Mouse (Mus musculus): ENCODE data around the gene App. TPM values are rescaled to one million over a fixed set of nuclear protein-coding genes. Genes with fewer than 3 reads are reported as not detected.

Gene App
- total and polyA plus RNA-seq, 2 experiments from 2014 or later: 433 to 493 TPM

- no peaks in the 10 kb centered on the region for H3K27me3 ChIP-seq (ENCODE audit: insufficient read depth, low read length)
- H3K9ac ChIP-seq: no peak overlapping the region
- peaks cover 5% of the 10 kb centered on the region; the same call in 1 of the 2 replicates for H3K36me3 ChIP-seq (ENCODE audit: insufficient read depth)
- no peak overlapping the region for H3K4me2 ChIP-seq (ENCODE audit: low read depth)
- H3K27ac ChIP-seq (ENCODE audit: low read depth, low read length): no peak overlapping the region
- no peak for TF ChIP-seq CTCF (IDR thresholded peaks at IDR 0.05; ENCODE audit: low read depth)
- H3K4me3 ChIP-seq (ENCODE audit: low read depth, low read length): no peak overlapping the region
- DNase-seq (no peak), ATAC-seq (no peak)
- 88% methylated on average over 8 of the region's 8 CpGs for WGBS
- H3K9me3 ChIP-seq (ENCODE audit: low read length): no peaks in the 10 kb centered on the region
- peaks cover 3% of the 10 kb centered on the region; the same call in 1 of the 2 replicates for H3K4me1 ChIP-seq (ENCODE audit: insufficient read depth)
Measured at GRCm38 (mm10) chr16:85038731-85039130, 134.8 kb downstream of the App start.

- 65% methylated on average over 10 of the region's 10 CpGs for WGBS
- Histone ChIP-seq H3K36me3 (ENCODE audit: insufficient read depth) (peaks cover under 1% of the 10 kb centered on the region; the same call in 1 of the 2 replicates), H3K4me3 (ENCODE audit: low read depth, low read length) (no peak overlapping the region), H3K4me1 (ENCODE audit: insufficient read depth) (peaks cover 3% of the 10 kb centered on the region; the same call in 1 of the 2 replicates), H3K27me3 (ENCODE audit: insufficient read depth, low read length) (no peaks in the 10 kb centered on the region), H3K9ac (no peak overlapping the region), H3K27ac (ENCODE audit: low read depth, low read length) (peak overlapping the region; percentile 54; the same call in 1 of the 2 replicates), H3K9me3 (ENCODE audit: low read length) (no peaks in the 10 kb centered on the region), H3K4me2 (ENCODE audit: low read depth) (no peak overlapping the region)
- no peak for TF ChIP-seq CTCF (IDR thresholded peaks at IDR 0.05; ENCODE audit: low read depth)
- peak; percentile 38 for DNase-seq
- ATAC-seq: peak; percentile 63
Measured at GRCm38 (mm10) chr16:85037969-85038644, 135.5 kb downstream of the App start.

- H3K9ac ChIP-seq: no peak overlapping the region
- H3K27me3 ChIP-seq (ENCODE audit: insufficient read depth, low read length): no peaks in the 10 kb centered on the region
- peaks cover 3% of the 10 kb centered on the region; the same call in 1 of the 2 replicates for H3K4me1 ChIP-seq (ENCODE audit: insufficient read depth)
- ATAC-seq (peak; percentile 45; the same call in 1 of the 2 replicates), DNase-seq (no peak)
- H3K4me3 ChIP-seq (ENCODE audit: low read depth, low read length): no peak overlapping the region
- H3K4me2 ChIP-seq (ENCODE audit: low read depth): no peak overlapping the region
- H3K27ac ChIP-seq (ENCODE audit: low read depth, low read length): no peak overlapping the region
- peaks cover 6% of the 10 kb centered on the region; the same call in 1 of the 2 replicates for H3K36me3 ChIP-seq (ENCODE audit: insufficient read depth)
- H3K9me3 ChIP-seq (ENCODE audit: low read length): no peaks in the 10 kb centered on the region
- 84% methylated on average over 5 of the region's 5 CpGs for WGBS
- TF ChIP-seq CTCF (IDR thresholded peaks at IDR 0.05; ENCODE audit: low read depth): no peak
Measured at GRCm38 (mm10) chr16:85035815-85036214, 137.8 kb downstream of the App start.

- WGBS: 85% methylated on average over 5 of the region's 5 CpGs
- no peak for ATAC-seq
Measured at GRCm38 (mm10) chr16:85033747-85034146, 139.8 kb downstream of the App start.

GRCm38 (mm10) chr16:85030810-85031209 is 142.8 kb downstream of the App start:
- ATAC-seq: peak; percentile 56; the same call in 1 of the 2 replicates
- H3K9ac ChIP-seq: no peak overlapping the region
- H3K4me2 ChIP-seq (ENCODE audit: low read depth): no peak overlapping the region
- no peaks in the 10 kb centered on the region for H3K27me3 ChIP-seq (ENCODE audit: insufficient read depth, low read length)
- no peak overlapping the region for H3K27ac ChIP-seq (ENCODE audit: low read depth, low read length)
- peak; percentile 11 for DNase-seq
- H3K36me3 ChIP-seq (ENCODE audit: insufficient read depth): peaks cover 22% of the 10 kb centered on the region
- no peak for TF ChIP-seq CTCF (IDR thresholded peaks at IDR 0.05; ENCODE audit: low read depth)
- no peaks in the 10 kb centered on the region for H3K9me3 ChIP-seq (ENCODE audit: low read length)
- H3K4me1 ChIP-seq (ENCODE audit: insufficient read depth): no peaks in the 10 kb centered on the region
- H3K4me3 ChIP-seq (ENCODE audit: low read depth, low read length): no peak overlapping the region
- 72% methylated on average over 12 of the region's 12 CpGs for WGBS

More at GRCm38 (mm10) chr16:85033747-85034146, 139.8 kb downstream of the App start:
- Histone ChIP-seq H3K9me3 (ENCODE audit: low read length) (no peaks in the 10 kb centered on the region), H3K27me3 (ENCODE audit: insufficient read depth, low read length) (no peaks in the 10 kb centered on the region), H3K4me1 (ENCODE audit: insufficient read depth) (peaks cover 3% of the 10 kb centered on the region; the same call in 1 of the 2 replicates), H3K4me3 (ENCODE audit: low read depth, low read length) (no peak overlapping the region), H3K4me2 (ENCODE audit: low read depth) (no peak overlapping the region), H3K27ac (ENCODE audit: low read depth, low read length) (no peak overlapping the region), H3K36me3 (ENCODE audit: insufficient read depth) (peaks cover 18% of the 10 kb centered on the region), H3K9ac (no peak overlapping the region)
- DNase-seq: no peak
- no peak for TF ChIP-seq CTCF (IDR thresholded peaks at IDR 0.05; ENCODE audit: low read depth)

GRCm38 (mm10) chr16:85028396-85028795 is 145.2 kb downstream of the App start:
- no peak overlapping the region for H3K27ac ChIP-seq (ENCODE audit: low read depth, low read length)
- no peak overlapping the region for H3K9ac ChIP-seq
- H3K27me3 ChIP-seq (ENCODE audit: insufficient read depth, low read length): no peaks in the 10 kb centered on the region
- no peak overlapping the region for H3K4me2 ChIP-seq (ENCODE audit: low read depth)
- DNase-seq (no peak), ATAC-seq (no peak)
- no peak overlapping the region for H3K4me3 ChIP-seq (ENCODE audit: low read depth, low read length)
- TF ChIP-seq CTCF (IDR thresholded peaks at IDR 0.05; ENCODE audit: low read depth): no peak
- H3K36me3 ChIP-seq (ENCODE audit: insufficient read depth): peaks cover 31% of the 10 kb centered on the region
- WGBS: 86% methylated on average over 4 of the region's 4 CpGs
- no peaks in the 10 kb centered on the region for H3K9me3 ChIP-seq (ENCODE audit: low read length)
- H3K4me1 ChIP-seq (ENCODE audit: insufficient read depth): no peaks in the 10 kb centered on the region

GRCm38 (mm10) chr16:85024706-85025105 is 148.9 kb downstream of the App start:
- Histone ChIP-seq H3K36me3 (ENCODE audit: insufficient read depth) (peaks cover 19% of the 10 kb centered on the region), H3K9ac (no peak overlapping the region), H3K4me3 (ENCODE audit: low read depth, low read length) (no peak overlapping the region), H3K27me3 (ENCODE audit: insufficient read depth, low read length) (no peaks in the 10 kb centered on the region), H3K27ac (ENCODE audit: low read depth, low read length) (no peak overlapping the region), H3K4me1 (ENCODE audit: insufficient read depth) (no peaks in the 10 kb centered on the region), H3K9me3 (ENCODE audit: low read length) (no peaks in the 10 kb centered on the region), H3K4me2 (ENCODE audit: low read depth) (no peak overlapping the region)
- WGBS: 97% methylated on average over 8 of the region's 8 CpGs
- DNase-seq: no peak
- no peak for ATAC-seq
- no peak for TF ChIP-seq CTCF (IDR thresholded peaks at IDR 0.05; ENCODE audit: low read depth)

All from forebrain, postnatal 0 days (tissue).